Mouse (Mus musculus): ENCODE data around the gene Tcl1b1.
"Not testable (repeated sequence)": the region's sequence is repeated elsewhere in the genome, so short reads cannot be mapped to it uniquely, and the experiment has no call there.

The Tcl1b1 gene

GRCm38 (mm10) chr12:105159390-105159789 is at the start of gene Tcl1b1:
Gene Tcl1b1, plus strand, starts transcription at chr12:105159690.
- DNase-seq (ENCODE audit: extremely low spot score, low read depth, low spot score), result no peak

GRCm38 (mm10) chr12:105109812-105110211 is 49.7 kb upstream of the Tcl1b1 start:
- no peak for DNase-seq (ENCODE audit: extremely low spot score, low read depth, low spot score)

DNA sequence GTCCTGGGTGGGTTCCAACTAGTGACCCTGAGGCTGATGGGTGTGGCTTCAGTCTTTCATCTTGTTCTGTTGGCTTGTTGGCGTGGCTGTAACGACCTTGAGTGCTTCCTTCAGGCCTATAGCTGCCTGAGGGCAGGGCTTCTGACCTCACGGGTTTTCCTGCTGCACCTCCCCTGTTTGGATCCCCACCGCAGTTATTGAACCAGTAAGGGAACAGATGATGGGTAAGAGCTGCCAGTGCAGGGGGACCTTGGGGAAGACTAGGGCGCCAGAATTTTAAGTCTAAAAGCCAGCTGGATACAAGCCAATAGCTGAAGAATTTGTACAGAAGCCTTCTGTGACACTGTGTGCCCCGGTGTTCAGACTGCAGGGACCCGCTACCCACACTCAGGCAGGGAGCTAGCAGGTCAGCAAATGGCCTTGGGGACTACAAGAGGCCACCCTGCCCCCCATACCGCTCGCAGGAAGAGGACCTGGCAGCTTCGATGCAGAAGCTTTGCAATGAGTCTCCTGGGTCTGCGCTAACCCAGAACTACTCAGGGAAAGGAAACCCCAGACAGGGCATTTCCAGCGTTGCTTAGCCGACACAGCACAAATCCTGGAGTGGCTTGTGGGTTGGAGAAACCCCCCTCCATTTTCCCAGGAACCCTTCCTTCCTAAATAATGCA is 47.0 kb upstream of the Tcl1b1 start:
- DNase-seq (ENCODE audit: extremely low spot score, low read depth, low spot score), result no peak

DNA sequence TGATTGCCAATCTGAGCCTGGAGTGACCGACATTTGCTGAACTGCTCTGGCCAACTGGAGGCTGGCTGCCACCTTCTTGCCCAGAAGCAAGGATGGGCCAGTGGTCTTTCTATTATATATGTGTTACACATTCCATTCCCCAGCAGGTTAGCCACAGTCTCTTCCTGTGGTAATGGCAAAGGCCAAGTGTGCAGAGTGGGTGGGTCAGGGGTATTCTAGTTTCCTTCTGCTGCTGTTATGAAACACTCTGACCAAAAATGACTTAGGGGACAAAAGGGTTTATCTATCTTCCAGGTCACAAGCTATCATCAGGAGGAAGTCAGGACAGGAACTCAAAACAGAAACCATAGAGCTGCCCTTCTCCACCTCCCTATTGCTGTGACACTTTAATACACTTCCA is 42.8 kb upstream of the Tcl1b1 start:
- no peak for DNase-seq (ENCODE audit: extremely low spot score, low read depth, low spot score)

DNA sequence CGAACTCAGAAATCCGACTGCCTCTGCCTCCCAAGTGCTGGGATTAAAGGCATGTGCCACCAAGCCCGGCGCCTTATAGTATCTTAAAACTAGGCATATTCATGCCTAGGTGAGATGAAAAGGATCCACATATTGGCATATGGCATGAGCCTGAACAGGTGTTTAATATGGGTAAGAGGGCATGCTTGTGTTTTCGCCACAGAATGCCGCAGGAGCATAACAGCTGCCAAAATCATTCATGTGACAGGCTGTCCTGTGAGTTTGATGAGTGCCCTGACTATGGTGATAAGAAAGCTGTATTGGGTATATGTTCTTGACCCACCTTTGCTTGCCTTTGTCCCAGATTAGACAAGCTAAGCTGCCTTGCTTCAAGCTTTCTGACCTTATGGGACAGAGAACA is 34.1 kb upstream of the Tcl1b1 start:
- no peak for DNase-seq (ENCODE audit: extremely low spot score, low read depth, low spot score)

GRCm38 (mm10) chr12:105126516-105126915 is 33.0 kb upstream of the Tcl1b1 start:
- DNase-seq (ENCODE audit: extremely low spot score, low read depth, low spot score), result no peak

GRCm38 (mm10) chr12:105127607-105128006 is 31.9 kb upstream of the Tcl1b1 start:
- DNase-seq (ENCODE audit: extremely low spot score, low read depth, low spot score), result no peak

DNA sequence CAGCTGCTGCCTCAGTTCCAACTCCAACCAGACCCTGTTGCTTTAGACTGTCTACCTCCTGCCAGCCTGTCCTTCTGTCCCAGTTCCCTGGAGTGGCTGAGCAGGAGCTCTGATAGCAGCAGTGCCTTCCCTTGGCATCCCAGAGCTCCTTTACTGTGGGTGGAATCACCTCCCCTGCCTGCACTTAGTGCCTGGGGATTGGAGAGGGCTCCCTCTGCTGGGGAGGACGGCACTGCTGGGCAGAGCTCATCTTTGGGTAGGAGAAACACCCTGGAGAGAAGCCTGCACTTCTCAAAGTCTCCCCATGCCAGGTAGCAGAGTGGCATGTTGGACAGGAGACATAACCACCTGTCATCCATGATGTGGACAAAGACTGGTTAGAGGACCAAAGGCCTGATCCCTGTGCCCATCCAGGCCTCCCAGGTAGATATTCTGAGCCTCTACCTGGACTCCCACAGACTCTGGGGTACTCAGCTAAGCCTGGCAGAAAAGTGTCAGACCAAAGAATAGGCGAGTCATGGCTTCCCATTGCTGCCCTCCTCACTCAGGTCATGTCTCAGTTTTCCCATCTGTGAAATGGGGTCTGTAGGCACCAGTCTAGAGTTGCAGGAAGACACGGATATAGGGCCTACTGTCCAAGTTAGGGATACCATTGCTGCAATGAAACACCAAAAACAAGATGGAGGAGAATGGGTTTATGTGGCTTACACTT is 29.8 kb upstream of the Tcl1b1 start:
- DNase-seq (ENCODE audit: extremely low spot score, low read depth, low spot score), result not testable (repeated sequence)

DNA sequence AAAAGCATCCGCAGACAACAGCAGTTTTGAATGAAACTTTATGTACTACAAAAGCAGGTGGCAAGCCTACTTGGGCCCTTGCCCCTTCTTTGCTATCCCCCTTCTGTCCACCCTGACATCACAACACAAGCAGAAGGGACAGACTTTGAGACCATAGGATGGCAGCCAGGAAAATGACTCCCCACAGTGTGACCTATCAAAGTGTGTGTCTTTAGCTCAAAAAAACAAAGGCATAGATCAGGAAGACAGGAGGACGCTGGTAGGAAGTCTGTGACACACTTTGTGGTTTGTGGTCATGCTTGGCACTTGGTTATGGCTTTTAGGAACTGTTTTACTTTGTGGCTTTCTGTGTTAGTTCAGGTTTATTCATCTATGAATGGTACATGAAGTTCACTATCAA is 25.3 kb upstream of the Tcl1b1 start:
- not testable (repeated sequence) for DNase-seq (ENCODE audit: extremely low spot score, low read depth, low spot score)

DNA sequence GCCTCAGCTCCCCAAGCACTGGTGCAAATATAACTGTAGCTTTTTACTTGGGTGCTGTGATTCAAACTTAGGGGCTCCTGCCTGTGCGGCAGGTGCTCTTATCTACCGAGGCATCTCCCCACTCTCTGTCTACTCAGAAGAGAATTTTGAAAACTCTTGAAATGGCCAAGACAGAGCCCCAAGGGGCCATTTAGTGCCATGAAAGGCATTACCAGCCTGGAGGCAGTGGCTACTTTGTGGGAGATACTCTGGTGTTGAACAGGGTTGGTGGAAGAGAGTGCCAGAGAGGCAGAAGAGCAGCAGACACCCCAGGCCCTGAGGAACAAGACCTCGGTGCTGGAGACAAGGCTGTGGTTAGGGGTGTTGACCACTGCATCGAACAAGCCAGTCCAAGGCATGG is 24.7 kb upstream of the Tcl1b1 start:
- DNase-seq (ENCODE audit: extremely low spot score, low read depth, low spot score), result not testable (repeated sequence)

DNA sequence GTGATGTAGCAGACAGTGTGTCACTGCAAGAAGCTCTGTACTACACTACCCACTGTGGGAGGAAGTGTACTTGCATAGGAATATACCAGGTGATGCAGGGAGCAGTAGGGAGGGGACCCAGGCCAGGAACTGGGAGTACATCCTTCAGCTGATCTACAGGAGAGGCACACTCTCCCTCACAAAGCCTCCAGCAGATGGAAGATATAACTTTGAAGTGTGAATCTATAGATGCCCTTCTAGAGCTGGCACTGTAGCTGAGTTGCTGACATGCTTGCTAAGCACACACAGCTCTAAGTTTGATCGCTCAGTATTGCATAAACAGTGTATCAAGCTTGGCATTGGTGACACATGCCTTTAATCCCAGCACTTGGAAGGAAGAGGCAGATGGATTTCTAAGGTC is 21.8 kb upstream of the Tcl1b1 start:
- not testable (repeated sequence) for DNase-seq (ENCODE audit: extremely low spot score, low read depth, low spot score)

DNA sequence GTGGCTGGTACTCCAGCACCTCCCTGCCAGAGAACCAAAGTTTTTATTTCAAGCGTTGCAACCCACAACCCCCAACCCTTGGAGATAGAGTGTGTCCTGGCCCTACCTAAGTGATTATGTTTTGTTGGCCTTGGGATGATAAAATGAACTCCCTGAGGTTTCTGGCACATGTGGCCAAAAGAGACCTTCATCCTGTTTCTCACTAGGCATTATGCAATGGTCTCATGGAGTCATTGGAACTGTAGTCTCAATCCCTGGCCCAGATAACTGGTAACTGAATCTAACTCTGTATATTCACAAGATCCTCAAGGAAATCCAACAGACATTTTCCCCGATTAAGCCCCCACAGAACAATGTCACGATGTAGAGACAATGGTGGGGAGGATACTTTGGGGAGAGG is 16.4 kb upstream of the Tcl1b1 start:
- DNase-seq (ENCODE audit: extremely low spot score, low read depth, low spot score), result no peak

DNA sequence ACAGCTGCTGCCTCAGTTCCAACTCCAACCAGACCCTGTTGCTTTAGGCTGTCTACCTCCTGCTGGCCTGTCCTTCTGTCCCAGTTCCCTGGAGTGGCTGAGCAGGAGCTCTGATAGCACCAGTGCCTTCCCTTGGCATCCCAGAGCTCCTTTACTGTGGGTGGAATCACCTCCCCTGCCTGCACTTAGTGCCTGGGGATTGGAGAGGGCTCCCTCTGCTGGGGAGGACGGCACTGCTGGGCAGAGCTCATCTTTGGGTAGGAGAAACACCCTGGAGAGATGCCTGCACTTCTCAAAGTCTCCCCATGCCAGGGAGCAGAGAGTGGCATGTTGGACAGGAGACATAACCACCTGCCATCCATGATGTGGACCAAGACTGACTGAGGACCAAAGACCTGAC is 14.6 kb upstream of the Tcl1b1 start:
- not testable (repeated sequence) for DNase-seq (ENCODE audit: extremely low spot score, low read depth, low spot score)

DNA sequence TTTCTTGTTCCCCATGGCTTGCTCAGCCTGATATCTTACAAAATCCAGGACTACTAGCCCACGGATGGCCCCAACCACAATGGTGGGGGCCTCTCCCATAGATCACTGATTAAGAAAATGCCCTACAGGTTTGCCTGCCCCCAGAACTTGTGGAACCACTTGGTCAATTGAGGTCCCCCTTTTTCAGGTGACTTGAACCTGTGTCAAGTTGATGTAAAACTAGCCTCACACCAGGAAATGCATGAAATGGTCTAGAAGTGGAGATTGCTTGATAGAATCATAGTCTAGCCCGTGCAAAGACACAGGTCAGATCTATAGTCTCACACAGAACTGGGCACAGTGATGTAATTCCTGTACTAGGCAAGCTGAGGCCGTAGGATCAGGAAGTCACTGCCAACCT is 13.8 kb upstream of the Tcl1b1 start, which contains the start of gene Tcl1b2:
Tcl1b2 (plus strand) TSS at position 301 of the 400 bp plus-strand sequence.
- DNase-seq (ENCODE audit: extremely low spot score, low read depth, low spot score), result no peak

GRCm38 (mm10) chr12:105155286-105155685 is 4.2 kb upstream of the Tcl1b1 start:
- DNase-seq (ENCODE audit: extremely low spot score, low read depth, low spot score), result not testable (repeated sequence)

- DNase-seq (ENCODE audit: extremely low spot score, low read depth, low spot score), result no peak
Observed at GRCm38 (mm10) chr12:105158842-105159241, 648 bp upstream of the Tcl1b1 start.

GRCm38 (mm10) chr12:105166734-105167133 is 7.2 kb downstream of the Tcl1b1 start:
- DNase-seq (ENCODE audit: extremely low spot score, low read depth, low spot score), result no peak

DNA sequence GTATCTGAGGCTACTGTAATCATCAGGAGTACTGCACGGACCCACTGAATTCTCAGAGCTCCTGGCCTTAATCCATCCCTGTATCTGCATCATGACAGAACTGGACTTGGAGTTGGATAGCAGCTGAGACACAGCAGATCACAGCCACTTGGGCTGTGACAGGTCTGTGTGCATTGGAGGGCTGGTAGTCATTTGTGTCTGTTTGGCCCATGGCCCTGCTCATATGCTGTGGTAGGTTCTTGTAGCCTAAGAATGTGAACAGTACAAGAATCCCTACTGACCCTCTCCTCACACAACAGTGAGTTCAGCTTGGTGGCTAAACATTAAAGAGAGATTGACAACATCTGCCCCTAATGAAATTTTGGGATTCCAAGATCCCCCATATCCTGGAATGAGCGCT is 13.9 kb downstream of the Tcl1b1 start:
- no peak for DNase-seq (ENCODE audit: extremely low spot score, low read depth, low spot score)

GRCm38 (mm10) chr12:105174318-105174717 is 14.8 kb downstream of the Tcl1b1 start:
- DNase-seq (ENCODE audit: extremely low spot score, low read depth, low spot score), result not testable (repeated sequence)

DNA sequence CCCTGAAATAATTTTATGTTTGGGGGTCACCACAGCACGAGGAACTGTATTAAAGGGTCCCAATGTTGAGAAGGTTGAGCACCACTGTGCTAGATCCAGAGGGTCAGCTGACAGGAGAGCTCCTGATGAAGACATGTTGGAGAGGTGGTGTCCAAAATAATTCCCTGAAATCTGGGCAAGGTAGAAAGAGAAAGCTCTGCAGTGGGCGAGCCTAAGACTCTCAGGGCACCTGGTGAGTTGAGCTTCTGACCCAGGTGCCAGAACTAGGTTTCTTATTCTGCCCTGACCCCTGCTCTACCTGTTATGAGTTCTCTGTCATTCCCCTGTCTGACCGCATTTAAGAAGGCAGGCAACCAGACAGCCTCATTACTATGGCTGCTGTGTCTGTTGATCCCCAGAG is 16.6 kb downstream of the Tcl1b1 start, which contains the start of gene Tcl1b5:
Tcl1b5 (plus strand) TSS at position 301 of the 400 bp plus-strand sequence.
- DNase-seq (ENCODE audit: extremely low spot score, low read depth, low spot score), result not testable (repeated sequence)

- DNase-seq (ENCODE audit: extremely low spot score, low read depth, low spot score), result not testable (repeated sequence)
Observed at GRCm38 (mm10) chr12:105181040-105181644, 21.7 kb downstream of the Tcl1b1 start.

GRCm38 (mm10) chr12:105188980-105189379 is 29.5 kb downstream of the Tcl1b1 start:
- DNase-seq (ENCODE audit: extremely low spot score, low read depth, low spot score), result not testable (repeated sequence)

Measured in hindlimb bud, embryonic 11.5 days (tissue).